Mouse (Mus musculus) heart, embryonic 14.5 days (tissue): ENCODE data around the gene Ccdc92b. TPM values are rescaled to one million over a fixed set of nuclear protein-coding genes. Genes with fewer than 3 reads are reported as not detected.

ENCODE experiments used
- ATAC-seq: fragments of 200-750 bp; cut with Nextera tagmentation; 2 replicates; pipeline ENCODE4 v1.8.0; 2017; ENCODE audit warnings: low read depth, moderate TSS enrichment; ENCODE audit not compliant: insufficient number of reproducible peaks, insufficient read depth, low FRiP score
- H3K27ac ChIP-seq, 2 experiments: fragments of 200-500 bp in 1 of 2; fragments of 300-500 bp in 1 of 2; sonication (generic) in 1 of 2; replicated peaks in 1 of 2; 2 replicates each; pipeline ENCODE4 v1.5.1; 2012 to 2014; ENCODE audit warnings: low read depth in 2 of 2, low read length in 2 of 2, control low read depth in 1 of 2, mild to moderate bottlenecking in 1 of 2, mixed read lengths in 1 of 2; ENCODE audit not compliant: control insufficient read depth in 1 of 2, insufficient read depth in 1 of 2
- H3K27me3 ChIP-seq: fragments of 300-500 bp; sonication (generic); 2 replicates; pipeline ENCODE4 v1.6.1; 2014; ENCODE audit warnings: mild to moderate bottlenecking, low read length, control low read depth; ENCODE audit not compliant: control insufficient read depth, insufficient read depth
- H3K36me3 ChIP-seq: fragments of 300-500 bp; sonication (generic); 2 replicates; pipeline ENCODE4 v1.6.1; 2014; ENCODE audit warnings: mild to moderate bottlenecking, control low read depth, low read length, mixed read lengths; ENCODE audit not compliant: control insufficient read depth, insufficient read depth
- H3K4me1 ChIP-seq, 2 experiments: fragments of 200-500 bp in 1 of 2; fragments of 300-500 bp in 1 of 2; sonication (generic) in 1 of 2; 2 replicates each; pipeline ENCODE4 v1.6.1; 2012 to 2014; ENCODE audit warnings: low read length in 2 of 2, control low read depth in 1 of 2, mixed read lengths in 1 of 2; ENCODE audit not compliant: control insufficient read depth in 2 of 2, insufficient read depth in 2 of 2
- H3K4me2 ChIP-seq: fragments of 300-500 bp; sonication (generic); 2 replicates; pipeline ENCODE4 v1.6.1; 2014; ENCODE audit warnings: mild to moderate bottlenecking, low read length
- H3K4me3 ChIP-seq, 2 experiments: fragments of 200-500 bp in 1 of 2; fragments of 300-500 bp in 1 of 2; sonication (generic) in 1 of 2; 2 replicates each; pipeline ENCODE4 v1.5.1; 2012 to 2014; ENCODE audit warnings: low read length in 2 of 2, mild to moderate bottlenecking in 2 of 2, control low read depth in 1 of 2, low read depth in 1 of 2, moderate library complexity in 1 of 2; ENCODE audit not compliant: control insufficient read depth in 1 of 2, insufficient read depth in 1 of 2
- H3K9ac ChIP-seq: fragments of 300-500 bp; sonication (generic); 2 replicates; pipeline ENCODE4 v1.6.1; 2014; ENCODE audit warnings: mild to moderate bottlenecking, low read length
- H3K9me3 ChIP-seq: fragments of 300-500 bp; sonication (generic); 2 replicates; pipeline ENCODE4 v1.6.1; 2016; ENCODE audit warnings: low read length, control low read depth; ENCODE audit not compliant: control insufficient read depth
- WGBS: fragments of 180-500 bp; shearing (Covaris S2); extraction: QIAGEN DNeasy Blood & Tissue Kit; methylation state at CpG from one replicate; pipeline ENCODE4 v1.1.7; 2014; 5-methylcytosine and 5-hydroxymethylcytosine counted together
- polyA plus RNA-seq: library from polyadenylated mRNA; unstranded; fragments of >200 nt; fragmentation: Nextera tagmentation; extraction: Ambion mirVana; gene quantifications from 2 replicates; pipeline ENCODE4 v1.2.1, GENCODE M21; 2014

The Ccdc92b gene
- polyA plus RNA-seq, 1 experiment from 2014 or later, result 0.32 TPM

- no peak overlapping the region for H3K4me2 ChIP-seq
- no peak overlapping the region for H3K9ac ChIP-seq
- no peaks in the 10 kb centered on the region for H3K9me3 ChIP-seq
- no peak overlapping the region for H3K4me3 ChIP-seq
- ATAC-seq, result no peak
- no peaks in the 10 kb centered on the region for H3K27me3 ChIP-seq
- H3K4me1 ChIP-seq, result no peaks in the 10 kb centered on the region
- H3K27ac ChIP-seq, result no peak overlapping the region
- H3K36me3 ChIP-seq, result peaks cover 81% of the 10 kb centered on the region
- WGBS, result 74% methylated on average over 6 of the region's 6 CpGs
Measured at GRCm38 (mm10) chr11:74672901-74673513, 53.6 kb downstream of the Ccdc92b start.

- Histone ChIP-seq H3K4me1 (no peaks in the 10 kb centered on the region), H3K27me3 (no peaks in the 10 kb centered on the region), H3K4me2 (no peak overlapping the region), H3K9me3 (no peaks in the 10 kb centered on the region), H3K9ac (no peak overlapping the region), H3K27ac (no peak overlapping the region), H3K4me3 (no peak overlapping the region), H3K36me3 (peaks cover 81% of the 10 kb centered on the region)
- no peak for ATAC-seq
- WGBS, result 75% methylated on average over 1 of the region's 1 CpGs
Measured at GRCm38 (mm10) chr11:74673561-74673960, 54.2 kb downstream of the Ccdc92b start.

GRCm38 (mm10) chr11:74674713-74675112, 55.3 kb downstream of the Ccdc92b start:
- no peaks in the 10 kb centered on the region for H3K9me3 ChIP-seq
- no peak for ATAC-seq
- peaks cover 81% of the 10 kb centered on the region for H3K36me3 ChIP-seq
- H3K27me3 ChIP-seq, result no peaks in the 10 kb centered on the region
- no peak overlapping the region for H3K27ac ChIP-seq
- no peak overlapping the region for H3K4me3 ChIP-seq
- H3K9ac ChIP-seq, result no peak overlapping the region
- no peaks in the 10 kb centered on the region for H3K4me1 ChIP-seq
- no peak overlapping the region for H3K4me2 ChIP-seq
- 92% methylated on average over 8 of the region's 8 CpGs for WGBS

- H3K27ac ChIP-seq, result no peak overlapping the region
- H3K9me3 ChIP-seq, result no peaks in the 10 kb centered on the region
- H3K9ac ChIP-seq, result no peak overlapping the region
- H3K36me3 ChIP-seq, result peaks cover 81% of the 10 kb centered on the region
- 88% methylated on average over 4 of the region's 4 CpGs for WGBS
- no peaks in the 10 kb centered on the region for H3K27me3 ChIP-seq
- no peak for ATAC-seq
- no peak overlapping the region for H3K4me2 ChIP-seq
- no peaks in the 10 kb centered on the region for H3K4me1 ChIP-seq
- H3K4me3 ChIP-seq, result no peak overlapping the region
Measured at GRCm38 (mm10) chr11:74675156-74675555, 55.8 kb downstream of the Ccdc92b start.

Other genes with a start within 250 kb of the Ccdc92b start
- 4.3 and 4.7 TPM in 2 replicates for gene Rap1gap2, start 8.7 kb upstream of the Ccdc92b start, polyA plus RNA-seq
- gene Cluh, start 29.9 kb downstream of the Ccdc92b start, polyA plus RNA-seq, result 39.7 and 43.1 TPM in 2 replicates
- gene Pafah1b1, start 105.1 kb downstream of the Ccdc92b start, polyA plus RNA-seq, result 66.6 and 71.4 TPM in 2 replicates
- 20.3 and 21.4 TPM in 2 replicates for gene Mettl16, start 151.2 kb downstream of the Ccdc92b start, polyA plus RNA-seq
- gene Mnt, start 211.3 kb downstream of the Ccdc92b start, polyA plus RNA-seq, result 3.5 and 3.7 TPM in 2 replicates